Mouse (Mus musculus): ENCODE results near the gene Calu.

GRCm38 (mm10) chr6:29406412-29406811 lies 58.5 kb downstream of the Calu start:
- no peak for TF ChIP-seq CTCF (IDR thresholded peaks at IDR 0.05; ENCODE audit: extremely low read depth, insufficient read depth, insufficient read length, insufficient replicate concordance)
- TF ChIP-seq POLR2A (IDR thresholded peaks at IDR 0.05; ENCODE audit: low read depth, low read length) = no peak

Measured in spleen, adult 2 months (tissue).